Mouse (Mus musculus) layer of hippocampus, postnatal 14 days (tissue): ENCODE data around the gene Pou1f1. TPM values are rescaled to one million over a fixed set of nuclear protein-coding genes. Genes with fewer than 3 reads are reported as not detected.

Source experiments
- DNase-seq, 2 experiments: peaks; one replicate each; pipeline ENCODE4 v3.0.0; 2021 to 2022; ENCODE audit warnings: low spot score in 2 of 2, mixed read lengths in 1 of 2
- total RNA-seq, 2 experiments: library from RNA; stranded (reverse); gene quantifications; 2 replicates each; pipeline ENCODE4 v1.2.3; 2021

The Pou1f1 gene
- total RNA-seq, 2 experiments from 2014 or later, result not detected

DNA sequence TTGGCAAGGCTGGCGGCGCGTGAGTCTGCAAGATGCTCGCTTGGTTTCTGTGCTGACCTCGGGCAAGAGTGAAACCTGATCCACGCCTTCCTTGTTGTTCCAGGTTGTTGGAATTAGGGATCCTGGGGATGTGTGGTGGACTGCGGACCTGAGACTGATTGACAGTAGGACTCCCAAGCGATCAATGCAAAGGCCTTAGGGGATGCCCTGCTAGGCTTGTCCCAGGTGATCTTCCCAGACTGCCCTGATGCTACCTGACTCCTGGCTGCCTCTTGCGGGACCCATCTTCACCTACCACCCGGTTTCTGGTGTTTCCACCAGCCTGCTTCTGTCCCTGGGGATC is 42.5 kb downstream of the Pou1f1 start:
- no peak for DNase-seq

DNA sequence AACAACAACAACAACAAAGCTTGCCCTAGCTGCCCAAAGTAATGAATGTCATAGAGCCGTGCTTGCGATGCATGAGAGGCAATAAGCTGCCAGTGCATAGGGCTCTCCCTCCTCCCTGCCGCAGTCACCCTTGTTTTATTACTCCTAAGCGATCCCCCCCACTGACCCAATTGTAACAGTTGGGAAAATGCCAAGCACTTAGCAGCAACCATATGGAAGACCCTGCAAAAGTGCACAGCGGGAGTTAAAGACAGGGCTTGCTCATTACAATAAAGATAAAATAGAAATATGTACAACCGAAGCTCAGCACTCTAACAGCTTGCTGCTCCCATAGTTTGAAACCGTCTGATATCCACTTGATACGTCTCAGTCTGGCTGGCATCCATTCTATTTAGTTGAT is 44.0 kb downstream of the Pou1f1 start:
- DNase-seq, result no peak

DNA sequence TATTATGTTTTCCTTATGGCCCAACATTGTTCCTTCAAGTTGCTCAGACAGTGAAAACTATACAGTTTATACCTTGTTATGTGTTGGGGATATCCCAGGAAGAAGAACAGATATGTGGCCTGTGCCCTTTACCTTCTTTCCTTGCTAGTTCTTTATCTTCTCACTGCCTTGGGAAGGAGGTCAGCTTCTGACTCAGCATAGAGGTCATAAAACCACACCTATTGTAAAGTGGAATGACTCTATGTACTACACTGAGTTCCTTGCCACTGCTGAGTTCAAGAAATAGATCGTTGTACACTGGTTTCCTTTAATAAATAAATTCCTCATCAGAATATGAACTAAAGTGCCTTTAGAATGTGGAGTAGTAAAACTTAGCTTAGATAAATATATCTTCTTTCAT is 44.6 kb downstream of the Pou1f1 start:
- no peak for DNase-seq

DNA sequence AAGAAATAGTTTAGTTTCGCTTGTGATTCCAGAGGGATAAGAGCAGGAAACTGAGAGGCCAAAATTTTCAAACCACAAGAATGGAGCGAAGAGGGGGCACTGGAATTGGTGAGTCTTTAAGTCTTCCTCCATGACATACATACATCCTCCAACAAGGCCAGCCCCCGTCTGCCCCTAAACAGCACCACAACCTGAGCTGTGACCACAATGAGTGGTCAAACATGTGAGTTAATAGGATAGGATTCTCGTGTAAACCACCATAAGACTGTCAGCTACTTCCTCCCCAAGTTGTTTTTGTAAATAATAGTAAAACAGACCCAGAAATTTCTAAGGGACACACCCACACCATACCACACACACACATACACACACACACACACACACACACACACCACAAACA is 48.5 kb downstream of the Pou1f1 start:
- DNase-seq, result no peak

- no peak for DNase-seq
These were observed 57.2 kb downstream of the Pou1f1 start for GRCm38 (mm10) chr16:65577298-65578029.

Other genes starting within 250 kb of the Pou1f1 start
- gene Chmp2b, start 42.2 kb downstream of the Pou1f1 start, total RNA-seq, result 10 to 100 TPM; 72.2 to 76.9 TPM